Mouse (Mus musculus) forebrain, embryonic 14.5 days (tissue): ENCODE data around the gene Nol8. TPM values are rescaled to one million over a fixed set of nuclear protein-coding genes. Genes with fewer than 3 reads are reported as not detected.

Experiments used
- ATAC-seq: fragments of 200-750 bp; cut with Nextera tagmentation; 2 replicates; pipeline ENCODE4 v1.8.0; 2017; ENCODE audit warnings: mild to moderate bottlenecking, moderate library complexity
- DNase-seq: peaks from one replicate; pipeline ENCODE4 v3.0.0-alpha.2; 2015; ENCODE audit warnings: low spot score
- H3K27ac ChIP-seq: fragments of 300-500 bp; sonication (generic); 2 replicates; pipeline ENCODE4 v1.5.1; 2014; ENCODE audit warnings: low read depth, mild to moderate bottlenecking, control low read depth, low read length, moderate library complexity
- H3K27me3 ChIP-seq: fragments of 300-500 bp; sonication (generic); replicated peaks from 2 replicates; pipeline ENCODE4 v1.6.1; 2014; ENCODE audit warnings: low read length, control low read depth, mixed read lengths; ENCODE audit not compliant: control insufficient read depth, insufficient read depth
- H3K36me3 ChIP-seq: fragments of 300-500 bp; sonication (generic); 2 replicates; pipeline ENCODE4 v1.6.1; 2014; ENCODE audit warnings: low read length, control low read depth; ENCODE audit not compliant: control insufficient read depth, insufficient read depth
- H3K4me1 ChIP-seq: fragments of 300-500 bp; sonication (generic); 2 replicates; pipeline ENCODE4 v1.6.1; 2014; ENCODE audit warnings: antibody characterized with exemption, low read length, control low read depth; ENCODE audit not compliant: control insufficient read depth, insufficient read depth
- H3K4me2 ChIP-seq: fragments of 300-500 bp; sonication (generic); 2 replicates; pipeline ENCODE4 v1.6.1; 2014; ENCODE audit warnings: mild to moderate bottlenecking, control low read depth, low read length
- H3K4me3 ChIP-seq: fragments of 300-500 bp; sonication (generic); 2 replicates; pipeline ENCODE4 v1.5.1; 2014; ENCODE audit warnings: low read depth, low read length, control low read depth
- H3K9ac ChIP-seq: fragments of 300-500 bp; sonication (generic); 2 replicates; pipeline ENCODE4 v1.6.1; 2014; ENCODE audit warnings: mild to moderate bottlenecking, low read length, control low read depth, moderate library complexity
- H3K9me3 ChIP-seq: fragments of 300-500 bp; sonication (generic); replicated peaks from 2 replicates; pipeline ENCODE4 v1.6.1; 2016; ENCODE audit warnings: low read length, control low read depth, mixed read lengths; ENCODE audit not compliant: control insufficient read depth
- WGBS: fragments of 180-500 bp; shearing (Covaris S2); extraction: QIAGEN DNeasy Blood & Tissue Kit; methylation state at CpG from one replicate; pipeline ENCODE4 v1.1.7; 2014; 5-methylcytosine and 5-hydroxymethylcytosine counted together
- polyA plus RNA-seq: library from polyadenylated mRNA; unstranded; fragments of >200 nt; fragmentation: Nextera tagmentation; extraction: Ambion mirVana; gene quantifications from 2 replicates; pipeline ENCODE4 v1.2.1, GENCODE M21; 2014

Nol8 gene
- polyA plus RNA-seq, 1 experiment from 2014 or later, result 22.4 TPM

- peaks cover 47% of the 10 kb centered on the region for H3K36me3 ChIP-seq
Measured at GRCm38 (mm10) chr13:49677793-49678192, 24.9 kb downstream of the Nol8 start.

DNA sequence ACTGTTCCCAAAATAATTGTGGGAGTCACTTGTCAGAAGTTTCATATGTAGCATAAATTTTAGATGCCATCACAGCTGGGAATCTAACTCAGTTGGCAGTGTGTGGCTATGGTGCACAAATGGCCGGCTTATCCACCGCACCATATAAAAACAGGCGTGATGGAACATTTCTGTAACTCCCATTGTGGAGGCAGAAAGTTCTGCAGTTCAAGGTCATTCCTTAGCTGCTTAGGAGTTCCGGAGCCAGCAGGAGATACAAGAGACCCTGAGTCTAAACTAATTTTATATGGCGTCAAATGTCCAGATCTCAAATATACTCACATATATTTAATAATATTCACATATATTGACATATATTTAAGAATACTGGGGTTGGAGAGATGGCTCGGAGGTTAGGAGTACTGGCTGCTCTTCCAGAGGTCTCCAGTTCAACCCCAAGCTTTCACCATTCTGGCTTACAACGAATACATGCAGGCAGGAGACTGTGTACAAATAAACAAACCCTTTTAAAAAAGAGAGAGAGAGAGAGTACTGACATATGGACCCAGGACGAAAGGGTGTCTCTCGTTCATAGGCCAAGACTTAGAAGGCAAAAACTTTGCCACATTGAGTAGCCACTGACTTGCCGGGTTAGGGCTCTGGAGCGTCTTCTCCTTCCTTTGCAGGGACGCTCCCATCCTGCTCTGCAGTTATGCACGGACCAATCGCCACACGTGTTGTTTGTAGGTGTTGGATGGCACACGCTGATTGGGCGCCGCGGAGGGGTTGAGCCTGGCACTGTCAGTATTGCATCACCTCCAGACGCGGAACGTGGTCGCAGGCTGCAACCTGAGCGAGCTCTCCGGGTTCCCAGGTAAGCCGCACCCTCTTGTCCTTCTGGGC lies 28.7 kb downstream of the Nol8 start, which contains the start of gene Iars:
Iars (plus strand) TSS at position 750 of the 882 bp plus-strand sequence.
- H3K9ac ChIP-seq, result peak within 1 kb of the TSS; percentile 86
- 6% methylated on average over 26 of the region's 26 CpGs for WGBS
- H3K27ac ChIP-seq, result 0 out of 2 replicates have a peak within 1 kb of the TSS, but pooled peaks have one; percentile 23
- DNase-seq (peak; percentile 99), ATAC-seq (peak; percentile 100)
- H3K27me3 ChIP-seq, result no peaks in the 10 kb centered on the region
- peak within 1 kb of the TSS; percentile 82 for H3K4me2 ChIP-seq
- no peaks in the 10 kb centered on the region for H3K9me3 ChIP-seq
- peak within 1 kb of the TSS; percentile 73 for H3K4me3 ChIP-seq
- peaks cover 21% of the 10 kb centered on the region for H3K36me3 ChIP-seq
- peaks cover 9% of the 10 kb centered on the region for H3K4me1 ChIP-seq

More at GRCm38 (mm10) chr13:49677793-49678192, 24.9 kb downstream of the Nol8 start:
- ATAC-seq (no peak), DNase-seq (no peak)
- no peaks in the 10 kb centered on the region for H3K9me3 ChIP-seq
- H3K27ac ChIP-seq, result no peak overlapping the region
- H3K4me2 ChIP-seq, result no peak overlapping the region
- no peak overlapping the region for H3K4me3 ChIP-seq
- H3K9ac ChIP-seq, result no peak overlapping the region
- WGBS, result 94% methylated on average over 2 of the region's 2 CpGs
- H3K27me3 ChIP-seq, result no peaks in the 10 kb centered on the region
- peaks cover 4% of the 10 kb centered on the region for H3K4me1 ChIP-seq

- Histone ChIP-seq H3K9ac (peak overlapping the region; percentile 86), H3K4me1 (peaks cover 9% of the 10 kb centered on the region), H3K27ac (0 out of 2 replicates have a peak overlapping the region, but pooled peaks have one; percentile 23), H3K9me3 (no peaks in the 10 kb centered on the region), H3K4me3 (peak overlapping the region; percentile 73), H3K4me2 (peak overlapping the region; percentile 82), H3K27me3 (no peaks in the 10 kb centered on the region), H3K36me3 (peaks cover 16% of the 10 kb centered on the region; the same call in 1 of the 2 replicates)
- ATAC-seq (0 out of 2 replicates have a peak, but pooled peaks have one; percentile 0), DNase-seq (no peak)
- whole genome bisulfite sequencing, result under 1% methylated on average over 20 of the region's 20 CpGs
Measured at GRCm38 (mm10) chr13:49682233-49682846, 29.5 kb downstream of the Nol8 start.

GRCm38 (mm10) chr13:49684266-49684665 lies 31.4 kb downstream of the Nol8 start:
- WGBS, result 58% methylated on average over 4 of the region's 4 CpGs
- ATAC-seq (no peak), DNase-seq (no peak)
- H3K27me3 ChIP-seq, result no peaks in the 10 kb centered on the region
- H3K4me1 ChIP-seq, result peaks cover 9% of the 10 kb centered on the region
- H3K9me3 ChIP-seq, result no peaks in the 10 kb centered on the region
- no peak overlapping the region for H3K4me3 ChIP-seq
- peaks cover 20% of the 10 kb centered on the region for H3K36me3 ChIP-seq
- H3K9ac ChIP-seq, result no peak overlapping the region
- H3K4me2 ChIP-seq, result no peak overlapping the region
- no peak overlapping the region for H3K27ac ChIP-seq

GRCm38 (mm10) chr13:49691056-49691455 lies 38.2 kb downstream of the Nol8 start:
- 96% methylated on average over 5 of the region's 5 CpGs for WGBS
- Histone ChIP-seq H3K36me3 (peaks cover 61% of the 10 kb centered on the region), H3K4me2 (no peak overlapping the region), H3K9ac (no peak overlapping the region), H3K27ac (no peak overlapping the region), H3K4me1 (no peaks in the 10 kb centered on the region), H3K27me3 (no peaks in the 10 kb centered on the region), H3K9me3 (no peaks in the 10 kb centered on the region), H3K4me3 (no peak overlapping the region)
- no peak for DNase-seq
- ATAC-seq, result no peak

GRCm38 (mm10) chr13:49703216-49703779 lies 50.4 kb downstream of the Nol8 start:
- DNase-seq (no peak), ATAC-seq (no peak)

GRCm38 (mm10) chr13:49706032-49706690 lies 53.3 kb downstream of the Nol8 start:
- 48% methylated on average over 3 of the region's 3 CpGs for WGBS
- H3K36me3 ChIP-seq, result peaks cover 95% of the 10 kb centered on the region
- H3K4me2 ChIP-seq, result no peak overlapping the region
- peak overlapping the region; percentile 28; the same call in 1 of the 2 replicates for H3K27ac ChIP-seq
- H3K4me3 ChIP-seq, result no peak overlapping the region
- no peaks in the 10 kb centered on the region for H3K9me3 ChIP-seq
- peaks cover 4% of the 10 kb centered on the region; the same call in 1 of the 2 replicates for H3K4me1 ChIP-seq
- ATAC-seq (peak; percentile 77), DNase-seq (peak; percentile 69)
- H3K27me3 ChIP-seq, result no peaks in the 10 kb centered on the region
- H3K9ac ChIP-seq, result no peak overlapping the region

More at GRCm38 (mm10) chr13:49703216-49703779, 50.4 kb downstream of the Nol8 start:
- Histone ChIP-seq H3K36me3 (peaks cover 78% of the 10 kb centered on the region), H3K27ac (no peak overlapping the region), H3K4me2 (no peak overlapping the region), H3K4me1 (peaks cover 4% of the 10 kb centered on the region; the same call in 1 of the 2 replicates), H3K27me3 (no peaks in the 10 kb centered on the region), H3K4me3 (no peak overlapping the region), H3K9ac (no peak overlapping the region), H3K9me3 (no peaks in the 10 kb centered on the region)
- 87% methylated on average over 11 of the region's 11 CpGs for WGBS

- no peaks in the 10 kb centered on the region for H3K9me3 ChIP-seq
- peaks cover 94% of the 10 kb centered on the region for H3K36me3 ChIP-seq
- no peak for ATAC-seq
- no peak overlapping the region for H3K4me3 ChIP-seq
- no peak for DNase-seq
- H3K4me1 ChIP-seq, result peaks cover 4% of the 10 kb centered on the region; the same call in 1 of the 2 replicates
- no peaks in the 10 kb centered on the region for H3K27me3 ChIP-seq
- H3K4me2 ChIP-seq, result no peak overlapping the region
- whole genome bisulfite sequencing, result 93% methylated on average over 8 of the region's 8 CpGs
- no peak overlapping the region for H3K9ac ChIP-seq
- H3K27ac ChIP-seq, result no peak overlapping the region
Measured at GRCm38 (mm10) chr13:49708311-49708710, 55.4 kb downstream of the Nol8 start.
